Mouse (Mus musculus) embryo, embryonic 11 days (tissue): Measurements from ENCODE around the gene Nhsl2.
"Not testable (repeated sequence)": the region's sequence is repeated elsewhere in the genome, so short reads cannot be mapped to it uniquely, and the experiment has no call there.

Experiments used
- DNase-seq: peaks from one replicate; pipeline ENCODE4 v3.0.0-alpha.2; 2015

Gene Nhsl2

DNA sequence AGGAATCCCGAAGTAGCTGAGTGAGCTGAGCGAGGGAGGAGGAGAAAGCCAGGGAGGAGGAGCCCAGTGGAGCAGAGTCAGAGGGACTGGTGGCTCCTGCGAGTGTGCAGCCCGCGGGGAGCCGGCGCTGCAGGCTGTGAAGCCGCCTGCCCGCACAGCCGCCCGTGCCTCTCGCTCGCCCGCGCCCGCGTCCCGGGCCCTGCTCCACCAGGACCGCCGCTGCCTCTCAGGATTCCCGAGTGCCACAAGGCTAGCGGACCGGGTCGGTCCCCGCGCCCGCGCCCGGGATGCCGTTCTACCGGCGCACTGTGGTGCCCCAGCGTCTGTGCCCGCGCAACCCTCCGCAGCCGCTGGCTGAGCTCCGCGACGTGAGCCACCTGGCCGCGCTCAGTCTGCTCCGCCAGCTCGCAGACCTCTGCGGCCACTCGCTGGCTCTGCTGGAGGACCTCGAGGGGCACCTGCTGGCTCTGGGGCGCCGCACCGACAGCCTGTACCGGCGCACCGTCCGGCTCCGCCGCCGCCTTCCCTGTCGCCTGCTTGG, at the start of gene Nhsl2:
Gene Nhsl2, plus strand, starts transcription at position 105 of the 541 bp plus-strand sequence.
- peak; percentile 71 for DNase-seq

DNA sequence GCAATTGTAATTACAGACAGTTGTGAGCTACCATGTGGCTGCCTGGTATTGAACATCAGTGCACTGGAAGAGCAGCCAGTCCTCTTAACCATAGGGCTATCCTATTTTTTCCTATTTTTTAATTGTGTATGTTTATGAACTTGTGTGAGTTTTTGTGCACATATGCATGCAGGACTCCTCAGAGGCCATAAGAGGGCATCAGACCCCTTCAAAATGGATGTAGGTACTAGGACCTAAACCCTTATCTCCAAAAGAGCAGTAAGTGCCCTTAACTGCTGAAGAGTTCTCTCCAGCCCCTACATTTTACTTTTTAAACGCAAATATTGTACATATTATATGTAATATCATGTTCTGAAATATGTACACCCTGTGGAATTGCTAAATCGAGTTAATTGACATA, 43.7 kb upstream of the Nhsl2 start:
- peak; percentile 35 for DNase-seq

DNA sequence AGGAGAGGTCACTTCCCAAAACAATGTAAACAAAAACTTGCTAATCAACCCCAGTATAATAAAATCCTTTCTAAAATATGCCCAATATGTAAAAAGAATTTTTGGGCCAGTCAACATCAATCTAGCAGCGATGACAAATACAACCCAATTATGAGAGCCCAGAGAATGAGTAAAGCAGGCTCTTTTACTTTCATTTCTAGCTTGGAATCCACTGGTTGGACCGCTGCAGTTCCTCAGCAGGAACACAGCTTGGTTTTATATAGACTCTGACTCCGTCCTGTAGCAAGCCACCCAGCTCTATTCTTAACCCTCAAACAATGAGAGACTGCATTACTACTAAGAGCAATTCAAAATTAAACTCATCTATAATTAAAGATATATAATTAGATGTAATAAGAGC, 37.4 kb upstream of the Nhsl2 start:
- no peak for DNase-seq

DNA sequence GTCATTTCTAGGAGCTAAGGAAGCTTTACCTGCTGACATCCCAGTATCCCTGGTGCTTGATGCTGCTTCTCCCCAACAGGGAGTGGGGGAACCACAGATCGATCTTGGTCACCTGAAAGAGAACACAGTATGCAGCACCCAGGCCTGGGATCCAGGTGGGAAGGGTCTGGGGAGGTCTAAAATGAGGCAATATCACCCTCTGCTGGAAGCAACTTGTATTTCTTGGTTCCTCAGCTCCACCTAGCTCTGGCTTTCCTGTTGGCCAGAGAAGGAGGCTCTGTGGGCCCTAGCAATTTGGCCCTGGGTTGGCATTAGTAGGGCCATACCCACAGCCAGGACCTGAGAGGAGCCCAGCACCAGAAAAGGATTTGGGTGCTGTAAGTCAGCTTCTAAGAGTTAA, 30.0 kb upstream of the Nhsl2 start:
- DNase-seq: peak; percentile 15

DNA sequence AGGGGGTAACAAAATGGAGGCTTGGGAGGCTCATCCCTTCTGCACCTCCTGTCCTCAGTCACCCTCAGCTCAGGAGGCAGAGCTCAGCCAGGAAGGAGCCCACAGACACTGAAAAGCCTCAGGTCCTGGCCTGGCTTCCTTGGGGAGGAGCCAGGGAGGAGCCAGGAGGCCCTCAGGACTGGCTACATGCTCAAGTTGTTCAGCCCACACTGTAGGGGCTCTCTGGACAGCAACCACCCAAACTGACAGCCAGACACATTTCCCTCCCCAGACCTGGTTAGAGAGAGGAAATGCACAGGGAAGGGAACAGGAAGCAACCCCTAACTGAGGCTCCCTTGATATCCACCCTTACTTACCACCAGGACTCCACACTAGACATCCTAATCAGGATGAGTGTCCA, 29.2 kb upstream of the Nhsl2 start:
- DNase-seq: not testable (repeated sequence)

DNA sequence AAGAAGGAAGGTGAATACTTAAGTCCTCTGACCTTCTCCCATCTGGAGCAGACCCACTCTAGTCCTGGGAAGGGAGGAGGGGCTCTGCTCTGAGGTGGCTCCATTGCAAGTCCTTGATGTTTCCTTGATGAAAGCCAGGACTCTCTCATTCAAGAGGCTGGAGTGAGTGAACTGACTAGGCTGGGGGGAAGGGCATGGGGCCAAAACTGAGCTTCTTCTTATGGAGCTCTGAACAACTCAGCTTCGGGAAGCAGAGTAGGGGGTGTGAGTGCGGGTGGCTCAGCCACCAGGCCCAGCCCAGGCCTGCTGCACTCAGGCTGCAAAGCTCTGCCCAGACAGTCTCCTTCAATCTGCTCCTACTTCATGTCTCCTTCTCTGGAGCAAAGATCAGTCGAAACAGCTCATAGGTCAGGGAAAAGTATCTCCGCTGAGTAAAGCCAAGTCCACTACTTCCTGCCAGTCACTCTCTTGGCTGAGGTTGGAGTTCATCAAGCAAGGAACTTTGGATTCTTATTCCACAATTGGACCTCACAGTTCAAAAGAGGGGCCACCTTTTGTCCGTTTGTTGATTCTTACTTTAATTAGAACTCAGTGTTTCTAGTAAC, 1.9 kb upstream of the Nhsl2 start:
- peak; percentile 35 for DNase-seq

DNA sequence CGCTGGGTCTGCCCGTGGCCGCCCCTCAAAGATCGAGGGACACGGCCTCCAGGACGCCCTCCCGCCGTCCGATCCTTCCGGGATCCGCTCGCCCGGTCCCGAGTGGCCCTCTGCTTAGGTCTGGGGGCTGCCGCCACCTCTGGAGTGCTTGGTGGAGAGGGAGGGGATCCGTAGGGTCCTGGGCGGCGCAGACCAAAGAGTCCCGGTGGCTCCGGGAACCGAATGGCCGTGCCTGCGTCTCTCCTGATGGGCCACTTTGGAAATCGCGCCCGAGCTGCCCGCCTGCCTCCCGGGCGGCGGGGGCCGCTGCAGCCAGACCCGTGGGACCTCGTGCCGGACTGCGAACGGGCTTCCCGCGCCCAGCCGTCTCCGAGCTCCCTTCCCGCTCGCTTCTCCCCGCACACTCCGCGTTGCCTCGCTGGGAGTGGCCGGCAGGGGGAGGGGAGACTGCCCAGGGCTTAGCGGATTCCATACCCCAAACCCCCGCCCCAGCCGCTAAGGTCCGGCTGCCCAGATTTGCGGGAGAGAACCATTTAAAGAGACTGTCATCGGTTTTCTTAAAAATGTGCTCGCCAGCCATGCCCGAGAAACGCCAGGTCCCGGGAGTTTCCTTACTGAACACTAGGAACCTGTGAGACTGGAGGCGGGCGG, 841 bp downstream of the Nhsl2 start:
- peak; percentile 72 for DNase-seq

DNA sequence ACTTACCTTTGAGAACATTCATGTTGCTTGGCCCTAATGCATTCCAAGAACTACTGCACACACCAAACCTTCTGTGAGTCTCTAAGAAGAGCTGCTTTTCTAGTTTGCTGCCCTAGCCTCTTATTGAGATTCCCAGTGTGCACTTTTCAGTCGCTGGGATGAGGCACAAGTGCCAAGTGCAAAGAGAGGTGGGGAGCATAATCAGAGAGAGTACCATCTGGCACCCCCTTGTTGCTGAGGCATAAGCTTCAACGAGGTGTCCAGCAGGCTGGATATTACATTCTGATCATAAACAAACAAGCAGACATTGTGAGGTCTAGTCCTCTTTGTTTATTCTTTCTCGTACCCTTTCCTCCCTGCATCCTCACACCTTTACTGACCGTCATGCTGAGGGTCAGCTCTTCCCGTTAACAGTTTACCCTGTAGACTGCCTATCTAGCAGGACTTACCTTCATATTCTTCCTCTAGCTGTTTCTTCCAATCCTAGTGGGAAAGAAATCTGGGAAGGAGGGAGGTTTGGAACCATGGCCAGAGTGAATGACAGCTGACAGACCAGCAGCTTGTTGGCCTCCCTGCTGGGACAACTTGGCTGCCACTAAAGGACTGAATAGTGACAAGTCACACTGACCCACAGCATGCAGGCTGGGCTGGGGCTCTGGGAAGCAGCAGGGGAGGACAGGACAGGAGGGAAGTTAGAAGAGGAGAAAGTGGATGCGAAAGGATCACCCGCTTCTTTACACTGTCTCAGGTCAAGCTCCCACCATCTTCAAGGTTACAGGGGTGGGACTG, 2.6 kb downstream of the Nhsl2 start:
- DNase-seq: no peak

DNA sequence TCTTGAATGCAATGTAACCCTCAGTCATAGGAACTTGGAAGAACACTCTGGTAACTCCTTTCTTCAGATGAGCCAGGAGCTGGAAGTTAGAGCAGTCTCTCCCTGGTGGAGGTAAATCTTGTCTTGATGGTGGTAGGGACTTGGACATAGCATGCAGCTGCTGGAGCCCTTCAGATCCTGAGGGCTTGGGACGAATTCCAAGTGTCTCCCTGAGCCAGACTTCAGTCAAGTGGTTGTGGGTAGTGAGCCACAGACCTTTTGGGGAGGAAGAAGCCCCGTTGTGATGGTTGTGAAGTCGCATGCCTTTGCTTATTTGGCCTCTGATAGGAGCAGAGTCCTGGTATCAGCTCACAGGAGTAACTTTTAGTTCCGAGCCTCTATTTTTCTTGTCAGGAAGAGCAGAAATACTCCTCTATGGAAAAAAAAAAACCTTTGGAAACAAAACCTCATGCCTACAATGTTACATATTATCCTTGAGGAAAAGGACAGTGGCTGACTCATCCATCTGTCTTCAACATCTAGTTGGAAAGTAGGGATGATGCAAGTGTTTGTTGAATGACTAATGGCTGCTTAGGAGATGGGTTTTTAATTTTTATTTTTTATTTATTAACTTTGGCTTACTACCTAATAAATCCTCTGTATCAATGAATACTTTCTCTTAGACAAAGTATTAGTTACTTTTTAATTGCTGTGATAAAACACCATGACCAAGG, 14.6 kb downstream of the Nhsl2 start:
- DNase-seq: no peak

DNA sequence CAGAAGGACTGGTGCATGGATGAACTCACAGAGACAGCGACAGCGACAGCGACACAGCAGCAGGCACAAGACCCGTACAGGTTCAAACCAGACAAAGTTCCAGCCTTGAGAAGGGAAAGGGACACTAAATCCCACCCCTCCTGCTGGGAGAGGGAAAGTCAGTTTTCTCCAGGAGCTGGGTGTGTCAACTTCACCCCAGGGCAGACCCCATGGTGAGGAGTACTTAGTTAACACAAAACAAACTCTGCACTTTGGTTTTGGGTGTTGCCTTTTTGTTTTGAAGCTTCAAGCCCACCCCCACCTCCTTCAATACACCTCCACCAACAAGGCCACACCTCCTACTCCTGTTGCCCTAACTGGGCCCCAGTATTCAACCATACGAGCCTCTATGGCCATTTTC, 15.6 kb downstream of the Nhsl2 start:
- no peak for DNase-seq

DNA sequence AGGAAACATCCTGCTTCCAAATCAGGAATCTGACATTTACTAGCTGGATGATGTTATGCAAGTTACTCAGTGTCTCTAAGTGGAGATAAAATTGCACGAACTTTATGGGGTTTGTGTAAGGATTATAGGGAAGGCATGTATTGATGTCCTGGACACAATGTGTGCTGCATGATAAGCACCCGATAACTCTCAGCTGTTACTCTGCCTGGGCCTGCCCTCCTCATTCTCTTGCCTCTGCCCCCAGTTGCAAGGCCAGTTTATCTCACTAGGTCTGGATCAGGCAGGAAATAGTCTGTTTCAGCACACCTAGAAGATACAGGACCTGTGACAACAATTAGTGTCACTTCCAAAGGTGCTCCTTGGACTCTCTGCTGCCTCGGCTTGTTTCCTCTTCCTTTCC, 25.0 kb downstream of the Nhsl2 start:
- DNase-seq: no peak

DNA sequence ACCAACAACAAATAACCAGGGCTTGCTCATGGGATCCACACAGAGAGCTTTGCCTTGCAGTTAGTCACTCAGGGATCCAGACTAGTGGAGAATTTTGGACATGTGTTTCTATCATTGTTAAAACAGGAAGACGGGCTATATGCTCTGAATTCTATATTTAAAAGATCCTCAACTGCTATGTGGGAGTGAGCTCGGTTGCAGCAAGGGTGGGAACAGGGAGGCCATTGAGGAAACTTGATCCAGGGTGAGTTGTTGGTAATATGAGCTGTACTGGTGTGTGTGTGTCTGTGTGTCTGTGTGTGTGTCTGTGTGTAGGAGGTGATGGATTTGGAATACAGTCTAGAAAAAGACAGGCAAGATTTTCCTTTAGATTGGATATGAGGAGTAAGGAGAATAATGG, 25.7 kb downstream of the Nhsl2 start:
- no peak for DNase-seq

DNA sequence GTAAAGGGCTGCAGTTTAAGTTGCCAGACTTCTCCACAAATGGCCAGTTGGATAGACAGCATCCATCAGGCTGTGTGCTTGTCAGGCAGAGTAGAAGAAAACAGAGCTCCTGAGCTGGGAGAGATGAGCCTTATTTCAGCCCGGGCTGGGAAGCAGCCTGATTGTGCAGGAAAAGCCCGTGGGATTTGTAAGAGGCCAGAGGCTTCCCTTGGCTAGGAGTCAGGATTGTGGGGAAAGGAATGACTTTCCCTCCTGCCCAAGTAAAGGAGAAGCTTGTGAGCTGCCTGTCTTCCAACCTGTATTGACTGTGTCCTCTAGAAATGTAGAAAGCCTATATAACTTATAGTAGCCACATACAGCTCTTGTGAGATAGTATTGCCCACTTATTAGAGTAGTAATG, 27.0 kb downstream of the Nhsl2 start:
- no peak for DNase-seq

DNA sequence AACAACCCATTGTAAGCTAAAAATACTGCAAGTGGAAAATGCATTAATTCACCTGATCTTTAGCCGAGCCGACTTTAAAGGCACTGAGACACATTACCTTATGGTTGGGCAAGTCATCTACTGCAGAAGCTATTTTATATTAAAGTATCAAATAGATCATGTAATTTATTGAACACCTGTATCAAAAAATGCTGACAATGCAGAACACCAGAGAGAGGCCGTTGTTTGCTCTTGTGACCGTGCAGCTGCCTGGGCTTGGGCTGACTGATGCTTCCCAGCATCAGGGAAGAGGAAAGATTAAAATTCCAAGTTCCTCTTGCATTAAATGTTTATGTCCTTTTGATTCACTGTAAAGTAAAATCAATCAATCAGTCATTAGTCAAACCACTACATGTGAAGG, 28.7 kb downstream of the Nhsl2 start:
- DNase-seq: no peak

DNA sequence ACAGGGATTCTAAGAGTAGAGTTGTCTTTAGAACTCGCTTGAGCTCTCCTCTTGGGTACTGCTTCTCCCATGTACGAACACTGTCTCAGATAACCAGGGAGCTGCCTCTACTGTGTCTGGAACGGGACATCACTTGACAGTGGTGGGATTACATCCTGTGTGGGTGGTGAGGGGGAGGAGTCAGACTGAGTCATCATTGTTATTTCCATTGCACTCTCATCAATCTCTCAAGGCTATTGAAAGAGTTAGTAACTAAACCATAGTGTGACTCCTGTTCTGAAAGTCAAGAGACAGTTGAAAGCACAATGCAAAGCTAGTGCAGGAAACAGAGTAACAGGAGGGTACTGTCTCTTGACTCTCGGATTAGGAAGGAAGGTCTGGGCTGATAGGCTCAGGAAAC, 29.4 kb downstream of the Nhsl2 start:
- no peak for DNase-seq

DNA sequence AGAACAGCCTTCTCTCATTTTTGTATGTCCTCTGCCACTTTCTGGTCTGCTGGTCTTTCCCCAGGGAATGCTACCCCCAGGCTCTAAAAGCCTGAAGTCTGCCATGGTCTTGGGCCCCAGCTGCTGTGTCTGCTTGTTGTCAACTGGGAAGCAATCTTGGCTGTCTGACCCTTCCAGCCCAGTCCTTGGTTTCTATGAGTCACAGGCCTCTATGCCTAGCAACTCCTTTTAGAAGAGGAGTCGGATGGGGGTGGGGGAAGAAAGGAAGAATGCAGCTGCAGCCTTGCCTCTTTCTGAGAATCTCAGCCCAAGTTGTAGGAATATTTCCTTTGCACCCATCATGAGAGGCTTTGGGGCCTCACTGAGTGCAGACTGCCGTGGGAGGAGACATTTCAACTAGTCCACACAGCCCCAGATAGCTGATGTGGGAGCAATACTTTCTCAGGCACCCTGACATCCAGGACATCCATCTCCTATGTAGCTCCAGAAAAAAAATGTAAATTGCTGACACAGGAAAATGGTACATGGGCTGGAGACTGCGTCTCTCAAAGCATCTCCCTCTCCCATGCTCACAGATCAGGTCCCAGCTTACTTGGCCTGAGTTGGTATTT, 33.1 kb downstream of the Nhsl2 start:
- DNase-seq: peak; percentile 24

DNA sequence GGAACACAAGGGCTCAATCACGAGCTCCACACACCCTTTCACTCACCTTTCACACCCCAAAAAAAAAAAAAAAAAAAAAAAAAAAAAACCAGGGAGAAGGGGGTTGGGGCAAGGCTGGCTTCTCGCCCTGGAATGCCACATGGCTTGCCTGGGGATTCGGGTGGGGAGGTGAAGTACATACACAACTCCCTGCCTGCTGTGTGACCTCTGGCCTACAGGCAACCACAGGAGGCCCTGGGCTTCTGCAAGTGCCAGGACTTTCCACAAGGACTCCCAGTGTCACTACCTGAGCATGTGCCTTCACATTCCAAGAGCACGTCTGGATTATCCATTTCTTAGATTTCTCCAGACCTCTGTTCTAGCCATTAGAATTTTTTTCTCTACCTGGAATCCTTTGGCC, 40.2 kb downstream of the Nhsl2 start:
- no peak for DNase-seq

DNA sequence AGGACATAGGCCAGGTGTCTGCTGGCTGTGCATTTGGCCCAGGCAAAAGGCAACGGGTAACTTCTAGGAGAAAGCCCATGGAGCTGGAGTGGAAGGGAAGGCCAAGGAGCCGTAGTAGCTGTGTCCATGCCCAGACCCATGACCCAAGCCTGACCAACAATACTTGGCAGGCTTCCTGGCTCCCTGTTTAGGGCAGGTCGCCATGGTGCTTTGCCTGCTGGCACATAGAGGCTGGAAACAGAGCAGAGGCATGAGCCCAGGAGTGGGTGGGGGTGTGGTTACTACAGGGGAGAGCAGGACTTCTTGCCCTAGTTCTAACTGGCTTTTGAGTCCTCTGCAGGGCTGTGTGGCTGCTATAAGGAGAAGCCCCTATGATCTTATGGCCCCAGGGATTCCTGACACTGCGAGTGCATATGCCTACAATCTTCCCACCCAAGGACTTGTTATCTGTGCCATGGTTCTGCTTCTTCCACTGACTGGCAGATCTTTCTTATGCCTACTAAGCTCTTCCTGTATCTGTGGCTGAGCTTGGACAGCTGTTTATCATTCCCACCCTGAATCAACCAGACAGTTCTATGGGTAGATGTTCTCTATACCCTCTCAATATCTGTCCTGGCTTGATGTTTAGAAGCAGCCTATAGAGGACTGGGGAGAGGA, 40.8 kb downstream of the Nhsl2 start:
- DNase-seq: no peak

DNA sequence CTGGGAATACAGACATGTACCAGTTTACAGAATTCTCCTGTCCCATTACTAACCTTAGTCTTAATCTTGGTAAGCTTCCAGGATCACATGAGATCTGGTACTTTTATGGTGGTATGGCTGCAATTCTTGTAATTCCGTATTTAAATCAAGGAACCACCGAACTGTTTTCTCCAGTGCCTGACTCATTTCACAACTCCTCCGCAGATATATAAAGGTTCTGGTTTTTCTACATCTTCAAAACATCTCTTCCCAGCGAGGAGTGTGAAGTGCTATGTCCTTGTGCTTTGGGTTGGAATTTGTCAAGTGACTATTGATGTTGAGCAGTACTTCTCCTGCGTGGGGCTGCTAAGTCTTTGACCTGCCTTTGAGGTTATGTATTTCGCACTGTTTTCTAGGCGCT, 44.6 kb downstream of the Nhsl2 start:
- no peak for DNase-seq

DNA sequence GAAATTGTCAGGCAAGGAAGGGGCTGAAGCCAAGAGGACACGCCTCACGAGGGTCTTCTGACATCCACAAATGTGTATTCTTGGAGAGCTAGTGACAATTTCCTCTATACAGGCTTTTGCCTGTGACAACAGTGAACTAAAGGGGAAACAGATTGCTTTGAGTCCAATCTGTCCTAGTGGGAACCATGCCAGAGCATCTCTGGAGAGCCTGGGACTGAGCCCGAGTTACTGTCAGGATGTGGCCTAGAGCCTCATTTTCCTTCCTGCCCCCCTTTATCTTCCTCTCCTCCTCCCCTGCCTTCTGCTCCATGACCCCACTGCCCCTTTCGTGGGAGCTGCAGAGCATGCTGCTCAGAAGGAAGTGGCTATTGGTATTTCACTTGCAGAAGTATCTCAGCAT, 49.2 kb downstream of the Nhsl2 start:
- DNase-seq: no peak

DNA sequence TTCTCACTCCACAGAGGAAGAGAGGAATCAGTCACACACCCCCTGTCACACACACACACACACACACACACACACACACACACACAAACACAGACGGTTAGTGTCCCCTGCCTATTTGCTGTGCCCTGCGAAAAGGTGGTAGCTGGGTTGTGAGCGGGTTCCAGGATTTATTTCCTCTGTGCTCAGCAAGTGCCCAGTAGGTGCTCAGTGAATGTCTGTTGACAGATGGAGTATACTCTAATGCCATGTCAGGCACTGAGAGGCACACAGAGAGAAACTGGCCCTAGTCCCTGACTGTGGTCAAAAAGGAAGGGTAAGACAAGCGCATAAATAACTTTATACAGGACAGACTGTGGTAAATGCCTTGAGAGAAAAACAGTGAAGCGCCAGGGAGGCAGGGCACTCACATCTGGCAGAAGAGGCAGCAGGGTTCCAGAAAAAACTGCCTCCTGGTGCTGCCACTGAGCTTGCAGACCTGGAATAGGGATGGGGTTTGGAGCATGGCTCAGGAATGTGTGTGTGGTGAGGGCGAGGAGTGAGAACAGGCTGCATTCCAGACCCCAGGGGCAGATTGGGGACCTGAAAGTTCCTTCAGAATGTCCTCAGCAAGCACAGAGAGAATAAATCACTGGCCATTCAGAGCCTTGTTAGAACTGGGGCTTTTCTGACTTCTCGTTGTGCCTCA, 52.8 kb downstream of the Nhsl2 start:
- DNase-seq: peak; percentile 14

DNA sequence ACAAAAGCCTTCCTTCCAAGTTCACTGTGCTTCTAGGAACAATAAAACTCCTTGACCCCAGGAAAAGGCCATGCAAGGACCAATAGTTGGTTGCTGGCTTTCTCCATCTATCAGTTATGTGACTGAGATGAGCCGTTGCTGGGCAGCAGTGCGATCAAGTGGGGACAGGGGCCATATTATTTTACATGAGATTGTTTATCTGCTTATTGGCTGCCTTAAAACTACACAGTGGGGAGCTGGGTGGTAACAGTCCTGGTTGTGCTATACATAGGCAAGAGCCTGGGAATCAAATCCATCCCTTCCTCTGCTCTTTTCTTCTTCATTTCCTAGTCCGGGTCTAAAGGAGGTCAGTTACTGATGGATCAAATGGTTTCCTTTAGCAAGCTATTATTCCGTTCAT, 53.4 kb downstream of the Nhsl2 start:
- DNase-seq: no peak
